Mouse (Mus musculus) embryonic facial prominence, embryonic 11.5 days (tissue): ENCODE data around the gene Ergic2. TPM values are rescaled to one million over a fixed set of nuclear protein-coding genes. Genes with fewer than 3 reads are reported as not detected.
"Not testable (repeated sequence)": the region's sequence is repeated elsewhere in the genome, so short reads cannot be mapped to it uniquely, and the experiment has no call there.

Source experiments
- ATAC-seq: fragments of 200-750 bp; cut with Nextera tagmentation; replicated peaks from 2 replicates; pipeline ENCODE4 v1.8.0; 2017; ENCODE audit warnings: low read depth; ENCODE audit not compliant: insufficient number of reproducible peaks, low FRiP score, low TSS enrichment
- DNase-seq: peaks from one replicate; pipeline ENCODE4 v3.0.0-alpha.2; 2015; ENCODE audit warnings: low spot score
- H3K27ac ChIP-seq: fragments of 300-500 bp; sonication (generic); replicated peaks from 2 replicates; pipeline ENCODE4 v1.5.1; 2014; ENCODE audit warnings: mild to moderate bottlenecking, low read depth, low read length, control low read depth
- H3K27me3 ChIP-seq: fragments of 300-500 bp; sonication (generic); 2 replicates; pipeline ENCODE4 v1.6.1; 2014; ENCODE audit warnings: mild to moderate bottlenecking, low read length, moderate library complexity, mixed read lengths; ENCODE audit not compliant: control insufficient read depth, insufficient read depth
- H3K36me3 ChIP-seq: fragments of 300-500 bp; sonication (generic); replicated peaks from 2 replicates; pipeline ENCODE4 v1.6.1; 2014; ENCODE audit warnings: low read depth, mild to moderate bottlenecking, low read length, moderate library complexity, mixed read lengths; ENCODE audit not compliant: control insufficient read depth, insufficient read depth
- H3K4me1 ChIP-seq: fragments of 300-500 bp; sonication (generic); 2 replicates; pipeline ENCODE4 v1.6.1; 2014; ENCODE audit warnings: low read length, mixed read lengths; ENCODE audit not compliant: control insufficient read depth, insufficient read depth
- H3K4me2 ChIP-seq: fragments of 300-500 bp; sonication (generic); 2 replicates; pipeline ENCODE4 v1.6.1; 2014; ENCODE audit warnings: low read depth, mild to moderate bottlenecking, control low read depth, low read length, moderate library complexity
- H3K4me3 ChIP-seq: fragments of 300-500 bp; sonication (generic); 2 replicates; pipeline ENCODE4 v1.5.1; 2014; ENCODE audit warnings: low read depth, low read length, control low read depth
- H3K9ac ChIP-seq: fragments of 300-500 bp; sonication (generic); replicated peaks from 2 replicates; pipeline ENCODE4 v1.6.1; 2014; ENCODE audit warnings: mild to moderate bottlenecking, control low read depth, low read length
- H3K9me3 ChIP-seq: fragments of 300-500 bp; sonication (generic); replicated peaks from 2 replicates; pipeline ENCODE4 v1.6.1; 2016; ENCODE audit warnings: mild to moderate bottlenecking, low read length, inconsistent platforms, mixed read lengths; ENCODE audit not compliant: control insufficient read depth
- WGBS: fragments of 180-500 bp; shearing (Covaris S2); extraction: QIAGEN DNeasy Blood & Tissue Kit; methylation state at CpG from one replicate; pipeline ENCODE4 v1.1.7; 2014; 5-methylcytosine and 5-hydroxymethylcytosine counted together
- polyA plus RNA-seq: library from polyadenylated mRNA; unstranded; fragments of >200 nt; fragmentation: Nextera tagmentation; extraction: Ambion mirVana; gene quantifications from 2 replicates; pipeline ENCODE4 v1.2.1, GENCODE M21; 2014

The Ergic2 gene
- polyA plus RNA-seq, 1 experiment from 2014 or later = 240 TPM

- no peaks in the 10 kb centered on the region; the same call in 1 of the 2 replicates for H3K36me3 ChIP-seq
- no peak for ATAC-seq
Measured at GRCm38 (mm10) chr6:148205134-148205533, 7.0 kb downstream of the Ergic2 start.

DNA sequence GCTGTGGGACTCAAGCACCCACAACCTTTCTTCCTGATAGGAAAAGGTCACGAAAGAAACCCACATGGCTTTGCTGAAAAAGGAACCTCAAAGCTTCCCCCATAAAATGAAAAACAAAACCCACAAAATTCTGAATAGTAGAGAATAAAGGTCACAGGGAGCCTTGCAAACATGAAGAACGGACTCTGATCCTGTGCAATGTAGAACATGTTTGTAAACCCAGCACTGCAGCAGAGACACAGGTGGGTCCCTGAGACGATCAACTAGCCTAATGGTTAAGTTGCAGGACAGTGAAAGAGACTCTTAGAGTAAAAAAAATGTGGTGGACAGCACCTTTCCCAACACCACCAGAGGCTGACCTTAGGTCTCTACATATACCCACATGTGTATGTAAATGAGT, 12.4 kb downstream of the Ergic2 start:
- H3K4me2 ChIP-seq = no peak overlapping the region
- no peaks in the 10 kb centered on the region for H3K27me3 ChIP-seq
- H3K27ac ChIP-seq = no peak overlapping the region
- H3K9me3 ChIP-seq = no peaks in the 10 kb centered on the region
- H3K9ac ChIP-seq = no peak overlapping the region
- ATAC-seq = no peak
- H3K4me1 ChIP-seq = no peaks in the 10 kb centered on the region
- no peak for DNase-seq
- WGBS = 87% methylated on average over 3 of the region's 3 CpGs
- H3K36me3 ChIP-seq = no peaks in the 10 kb centered on the region; the same call in 1 of the 2 replicates
- H3K4me3 ChIP-seq = no peak overlapping the region

More at GRCm38 (mm10) chr6:148205134-148205533, 7.0 kb downstream of the Ergic2 start:
- H3K4me2 ChIP-seq = no peak overlapping the region
- no peaks in the 10 kb centered on the region for H3K27me3 ChIP-seq
- DNase-seq = no peak
- H3K27ac ChIP-seq = no peak overlapping the region
- H3K4me3 ChIP-seq = no peak overlapping the region
- no peaks in the 10 kb centered on the region for H3K4me1 ChIP-seq
- H3K9ac ChIP-seq = no peak overlapping the region
- H3K9me3 ChIP-seq = no peaks in the 10 kb centered on the region
- WGBS = 76% methylated on average over 1 of the region's 1 CpGs

DNA sequence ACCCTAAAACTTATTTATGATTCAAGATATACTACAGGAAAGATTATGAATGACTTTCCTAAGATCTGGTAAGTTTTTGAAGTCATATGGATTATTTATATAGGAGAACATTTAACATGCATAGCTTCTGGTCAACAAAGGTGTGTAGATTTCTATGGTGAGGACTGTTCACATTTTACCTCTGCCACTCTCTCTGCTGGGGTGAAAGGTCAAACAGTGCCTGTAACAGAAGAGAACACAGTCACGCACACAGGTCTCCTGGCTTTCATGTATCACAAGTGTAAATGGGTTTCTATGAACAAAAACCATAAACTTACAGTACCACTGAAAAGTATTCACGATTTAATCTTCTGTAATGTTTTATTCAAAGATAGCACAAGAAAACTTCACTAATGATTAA, 13.0 kb downstream of the Ergic2 start:
- 87% methylated on average over 2 of the region's 2 CpGs for WGBS

DNA sequence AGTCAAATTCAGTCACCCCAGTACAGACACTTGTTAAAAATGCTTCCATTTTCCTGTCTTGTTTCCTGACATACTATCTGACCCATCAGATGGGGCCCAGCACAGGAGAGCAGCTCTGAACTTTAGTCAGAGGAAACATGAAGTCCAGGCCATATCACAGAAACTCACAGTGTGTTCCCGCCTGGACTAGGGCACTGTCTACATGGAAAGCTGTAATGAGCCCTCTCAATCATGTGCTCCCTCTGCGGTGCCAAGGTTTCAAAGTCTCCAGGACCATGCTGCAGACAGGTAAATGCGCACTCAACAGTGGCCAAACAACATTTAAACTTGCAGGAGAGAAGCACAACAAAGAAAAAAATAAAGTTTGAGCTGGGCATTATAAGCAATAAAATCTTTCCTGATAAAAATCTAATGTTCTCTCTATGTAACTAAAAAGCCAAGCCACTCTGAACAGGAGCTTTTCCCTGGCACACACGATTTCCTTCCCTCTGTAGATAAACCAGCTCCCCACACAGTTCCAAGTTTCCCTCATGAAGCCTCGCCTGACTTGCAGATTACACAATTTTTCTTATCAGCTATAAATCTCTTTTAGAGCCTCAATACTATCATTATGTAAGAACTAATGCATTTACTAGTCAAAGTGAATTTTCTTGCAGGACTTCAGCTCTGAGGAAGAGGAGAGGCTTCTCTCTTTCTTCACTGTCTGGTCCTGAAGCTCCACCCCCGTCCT, 18.0 kb downstream of the Ergic2 start:
- peaks cover 3% of the 10 kb centered on the region; the same call in 1 of the 2 replicates for H3K36me3 ChIP-seq

More for the DNA sequence above, 13.0 kb downstream of the Ergic2 start:
- Histone ChIP-seq H3K9ac (no peak overlapping the region), H3K4me1 (no peaks in the 10 kb centered on the region), H3K9me3 (no peaks in the 10 kb centered on the region), H3K4me3 (no peak overlapping the region), H3K27ac (no peak overlapping the region), H3K4me2 (no peak overlapping the region), H3K36me3 (peaks cover 3% of the 10 kb centered on the region; the same call in 1 of the 2 replicates), H3K27me3 (no peaks in the 10 kb centered on the region)
- DNase-seq (no peak), ATAC-seq (no peak)

GRCm38 (mm10) chr6:148185694-148186093, 26.5 kb downstream of the Ergic2 start:
- 92% methylated on average over 1 of the region's 1 CpGs for WGBS
- H3K9ac ChIP-seq = no peak overlapping the region
- H3K4me2 ChIP-seq = no peak overlapping the region
- no peaks in the 10 kb centered on the region for H3K4me1 ChIP-seq
- no peak overlapping the region for H3K27ac ChIP-seq
- peaks cover 3% of the 10 kb centered on the region for H3K36me3 ChIP-seq
- H3K4me3 ChIP-seq = no peak overlapping the region
- no peaks in the 10 kb centered on the region for H3K9me3 ChIP-seq
- no peak for ATAC-seq
- H3K27me3 ChIP-seq = no peaks in the 10 kb centered on the region
- no peak for DNase-seq

More for the DNA sequence above, 18.0 kb downstream of the Ergic2 start:
- H3K4me3 ChIP-seq = no peak overlapping the region
- no peak for DNase-seq
- no peaks in the 10 kb centered on the region for H3K27me3 ChIP-seq
- H3K4me2 ChIP-seq = no peak overlapping the region
- no peaks in the 10 kb centered on the region for H3K9me3 ChIP-seq
- H3K4me1 ChIP-seq = no peaks in the 10 kb centered on the region
- no peak overlapping the region for H3K27ac ChIP-seq
- WGBS = 90% methylated on average over 6 of the region's 6 CpGs
- no peak for ATAC-seq
- no peak overlapping the region for H3K9ac ChIP-seq

DNA sequence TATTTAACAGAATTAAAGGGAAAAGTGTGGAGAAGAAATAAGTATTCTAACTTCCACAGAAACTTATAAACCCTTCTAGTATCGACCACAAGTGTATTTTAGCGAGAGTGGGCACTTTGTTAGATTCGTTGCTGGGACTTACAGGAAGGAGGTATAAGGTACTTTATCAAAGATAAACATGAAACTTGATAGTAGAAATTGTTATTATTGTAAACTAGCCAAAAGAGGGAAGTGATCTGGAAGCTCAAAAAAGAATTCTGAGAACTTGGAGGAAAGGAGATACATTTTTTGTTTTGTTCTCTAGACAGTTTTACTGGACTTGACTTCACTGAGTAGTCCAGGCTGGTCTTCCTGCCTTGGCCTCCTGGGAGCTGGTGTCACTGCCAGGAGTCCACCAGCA, 39.3 kb downstream of the Ergic2 start:
- no peak overlapping the region for H3K9ac ChIP-seq
- ATAC-seq = no peak
- no peaks in the 10 kb centered on the region for H3K36me3 ChIP-seq
- no peak overlapping the region for H3K27ac ChIP-seq
- no peaks in the 10 kb centered on the region for H3K4me1 ChIP-seq
- no peak overlapping the region for H3K4me3 ChIP-seq
- no peaks in the 10 kb centered on the region for H3K9me3 ChIP-seq
- no peaks in the 10 kb centered on the region for H3K27me3 ChIP-seq
- H3K4me2 ChIP-seq = no peak overlapping the region
- DNase-seq = no peak
- 90% methylated on average over 3 of the region's 3 CpGs for WGBS

GRCm38 (mm10) chr6:148152305-148152704, 59.9 kb downstream of the Ergic2 start:
- H3K27ac ChIP-seq, ATAC-seq, H3K9me3 ChIP-seq, H3K27me3 ChIP-seq, H3K9ac ChIP-seq, H3K4me2 ChIP-seq, DNase-seq, H3K4me3 ChIP-seq, H3K4me1 ChIP-seq, H3K36me3 ChIP-seq: not testable (repeated sequence)
- 57% methylated on average over 4 of the region's 4 CpGs for WGBS

DNA sequence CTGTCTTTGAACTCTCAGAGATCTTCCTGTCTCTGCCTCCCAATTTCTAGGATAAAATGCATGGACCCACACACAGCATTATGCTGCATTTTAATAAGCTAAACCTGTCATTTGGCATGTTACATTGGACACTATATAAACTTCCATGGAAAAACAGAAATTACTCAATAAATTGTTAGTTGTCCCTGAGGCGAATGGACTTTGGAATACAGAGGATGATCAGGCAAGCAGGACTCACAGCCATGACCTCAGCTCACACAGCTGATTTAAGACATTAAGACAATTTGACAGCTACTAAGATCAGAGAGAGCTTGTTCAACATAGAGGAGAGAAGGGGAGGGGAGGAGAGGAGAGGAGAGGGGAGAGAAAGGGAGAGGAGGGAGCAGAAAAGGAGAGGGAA, 69.8 kb downstream of the Ergic2 start:
- DNase-seq = no peak
- Histone ChIP-seq H3K27me3 (no peaks in the 10 kb centered on the region), H3K9me3 (no peaks in the 10 kb centered on the region), H3K4me3 (no peak overlapping the region), H3K4me1 (no peaks in the 10 kb centered on the region), H3K4me2 (no peak overlapping the region), H3K36me3 (no peaks in the 10 kb centered on the region), H3K27ac (no peak overlapping the region), H3K9ac (no peak overlapping the region)
- no peak for ATAC-seq
- WGBS = 90% methylated on average over 1 of the region's 1 CpGs
